Mouse (Mus musculus) bone marrow, adult 2 months (tissue): ENCODE results near the gene Fyn.

Source experiments
- CTCF ChIP-seq: fragments of 200-500 bp; IDR thresholded peaks from 2 replicates; pipeline ENCODE4 v1.5.1; 2011; ENCODE audit warnings: low read length, control low read depth; ENCODE audit not compliant: control insufficient read depth, insufficient read depth
- POLR2A ChIP-seq: fragments of 200-500 bp; IDR thresholded peaks from 2 replicates; pipeline ENCODE4 v1.6.1; 2011; ENCODE audit warnings: low read depth, mild to moderate bottlenecking, control low read depth, low read length, borderline replicate concordance; ENCODE audit not compliant: control insufficient read depth

DNA sequence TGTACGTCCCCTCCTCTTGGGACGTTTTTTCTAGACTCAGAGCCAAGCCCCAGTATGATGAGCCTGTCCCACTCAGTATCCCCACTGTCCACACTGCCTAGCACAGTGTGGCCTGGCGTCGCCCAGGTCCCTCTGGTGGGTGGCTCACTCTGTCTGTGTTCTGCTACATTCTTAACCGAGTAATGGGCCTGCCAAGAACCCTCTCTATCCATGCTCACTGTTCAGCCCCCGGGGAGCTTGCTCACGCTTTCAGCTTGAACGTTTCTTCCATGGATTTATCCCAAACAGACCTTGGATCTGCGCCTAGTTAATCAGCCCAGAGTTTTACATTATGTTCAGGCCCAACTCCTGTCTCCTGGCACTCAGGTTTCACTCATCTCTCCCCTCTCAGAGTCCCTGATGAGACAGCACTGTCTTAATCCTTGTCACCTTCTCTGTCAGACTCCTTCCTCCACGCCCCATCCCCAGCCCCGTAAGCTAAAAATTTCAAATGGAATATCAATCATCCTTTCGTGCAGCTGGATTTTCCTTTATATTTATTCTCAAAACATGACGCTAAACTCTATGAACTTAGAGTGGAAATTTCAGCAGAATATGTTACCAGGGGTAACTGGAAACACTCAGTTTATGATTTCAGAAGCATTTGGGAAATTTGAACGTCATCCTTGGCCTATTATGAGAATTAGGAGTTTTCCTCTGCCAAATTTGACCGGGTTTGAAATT, 174.0 kb downstream of the Fyn start:
- TF ChIP-seq CTCF, result no peak
- TF ChIP-seq POLR2A, result no peak
